Mouse (Mus musculus): ENCODE data around the gene Mocs3.

- TF ChIP-seq CTCF (IDR thresholded peaks at IDR 0.05; ENCODE audit: control insufficient read depth, insufficient read depth, insufficient replicate concordance, low read depth, low read length): no peak
- no peak for TF ChIP-seq POLR2A (IDR thresholded peaks at IDR 0.05; ENCODE audit: control insufficient read depth, low read depth, low read length)
Measured at GRCm38 (mm10) chr2:168193685-168194084, 36.7 kb upstream of the Mocs3 start.
